Mouse (Mus musculus): ENCODE measurements at regions not wholly inside any gene's neighbourhood (a gene's known extent, or its start where the extent isn't known, plus 50 kb on each side); places are given as distances from the start of the nearest gene placed in this dataset.
A peak's percentile ranks its signal among the peaks of the same experiment; 100 is the strongest.

GRCm38 (mm10) chr12:95937705-95938104 lies 245.7 kb downstream of the Flrt2 start:
- peak; percentile 32 for DNase-seq (ENCODE audit: low read depth)
- TF ChIP-seq POLR2A (IDR thresholded peaks at IDR 0.05; ENCODE audit: borderline replicate concordance, extremely low read depth, insufficient read depth, insufficient read length, poor library complexity, severe bottlenecking) (no peak), CTCF (IDR thresholded peaks at IDR 0.05; ENCODE audit: borderline replicate concordance, extremely low read depth, insufficient read depth, insufficient read length) (no peak)

GRCm38 (mm10) chr12:95940465-95941012 lies 248.5 kb downstream of the Flrt2 start:
- DNase-seq (ENCODE audit: low read depth): peak; percentile 24
- TF ChIP-seq CTCF (IDR thresholded peaks at IDR 0.05; ENCODE audit: borderline replicate concordance, extremely low read depth, insufficient read depth, insufficient read length): no peak
- no peak for TF ChIP-seq POLR2A (IDR thresholded peaks at IDR 0.05; ENCODE audit: borderline replicate concordance, extremely low read depth, insufficient read depth, insufficient read length, poor library complexity, severe bottlenecking)

GRCm38 (mm10) chr12:95959786-95960504 lies 267.9 kb downstream of the Flrt2 start:
- peak; percentile 55 for DNase-seq (ENCODE audit: low read depth)

GRCm38 (mm10) chr12:95960505-95960871 lies 268.5 kb downstream of the Flrt2 start:
- DNase-seq (ENCODE audit: low read depth): peak; percentile 95
- TF ChIP-seq POLR2A (IDR thresholded peaks at IDR 0.05; ENCODE audit: borderline replicate concordance, extremely low read depth, insufficient read depth, insufficient read length, poor library complexity, severe bottlenecking) (no peak), CTCF (IDR thresholded peaks at IDR 0.05; ENCODE audit: borderline replicate concordance, extremely low read depth, insufficient read depth, insufficient read length) (no peak)

More at GRCm38 (mm10) chr12:95959786-95960504, 267.9 kb downstream of the Flrt2 start:
- TF ChIP-seq POLR2A (IDR thresholded peaks at IDR 0.05; ENCODE audit: borderline replicate concordance, extremely low read depth, insufficient read depth, insufficient read length, poor library complexity, severe bottlenecking) (no peak), CTCF (IDR thresholded peaks at IDR 0.05; ENCODE audit: borderline replicate concordance, extremely low read depth, insufficient read depth, insufficient read length) (no peak)

GRCm38 (mm10) chr12:95962817-95963216 lies 270.8 kb downstream of the Flrt2 start:
- no peak for TF ChIP-seq CTCF (IDR thresholded peaks at IDR 0.05; ENCODE audit: borderline replicate concordance, extremely low read depth, insufficient read depth, insufficient read length)
- DNase-seq (ENCODE audit: low read depth): no peak

GRCm38 (mm10) chr12:95988669-95989288 lies 296.8 kb downstream of the Flrt2 start:
- TF ChIP-seq CTCF (IDR thresholded peaks at IDR 0.05; ENCODE audit: borderline replicate concordance, extremely low read depth, insufficient read depth, insufficient read length) (no peak), POLR2A (IDR thresholded peaks at IDR 0.05; ENCODE audit: borderline replicate concordance, extremely low read depth, insufficient read depth, insufficient read length, poor library complexity, severe bottlenecking) (no peak)
- no peak for DNase-seq (ENCODE audit: low read depth)

GRCm38 (mm10) chr12:95994963-95995362 lies 302.9 kb downstream of the Flrt2 start:
- TF ChIP-seq CTCF (IDR thresholded peaks at IDR 0.05; ENCODE audit: borderline replicate concordance, extremely low read depth, insufficient read depth, insufficient read length) (no peak), POLR2A (IDR thresholded peaks at IDR 0.05; ENCODE audit: borderline replicate concordance, extremely low read depth, insufficient read depth, insufficient read length, poor library complexity, severe bottlenecking) (no peak)
- DNase-seq (ENCODE audit: low read depth): no peak

GRCm38 (mm10) chr12:96030180-96030579 lies 338.2 kb downstream of the Flrt2 start:
- no peak for DNase-seq (ENCODE audit: low read depth)
- TF ChIP-seq CTCF (IDR thresholded peaks at IDR 0.05; ENCODE audit: borderline replicate concordance, extremely low read depth, insufficient read depth, insufficient read length): no peak
- no peak for TF ChIP-seq POLR2A (IDR thresholded peaks at IDR 0.05; ENCODE audit: borderline replicate concordance, extremely low read depth, insufficient read depth, insufficient read length, poor library complexity, severe bottlenecking)

- TF ChIP-seq CTCF (IDR thresholded peaks at IDR 0.05; ENCODE audit: borderline replicate concordance, extremely low read depth, insufficient read depth, insufficient read length): no peak
- no peak for TF ChIP-seq POLR2A (IDR thresholded peaks at IDR 0.05; ENCODE audit: borderline replicate concordance, extremely low read depth, insufficient read depth, insufficient read length, poor library complexity, severe bottlenecking)
- peak; percentile 50 for DNase-seq (ENCODE audit: low read depth)
Observed at GRCm38 (mm10) chr12:96075365-96075764, 383.3 kb downstream of the Flrt2 start.

- TF ChIP-seq CTCF (IDR thresholded peaks at IDR 0.05; ENCODE audit: borderline replicate concordance, extremely low read depth, insufficient read depth, insufficient read length): no peak
- no peak for TF ChIP-seq POLR2A (IDR thresholded peaks at IDR 0.05; ENCODE audit: borderline replicate concordance, extremely low read depth, insufficient read depth, insufficient read length, poor library complexity, severe bottlenecking)
- DNase-seq (ENCODE audit: low read depth): no peak
Observed at GRCm38 (mm10) chr12:96090995-96091394, 399.0 kb downstream of the Flrt2 start.

GRCm38 (mm10) chr12:96106254-96106653 lies 414.2 kb downstream of the Flrt2 start:
- TF ChIP-seq POLR2A (IDR thresholded peaks at IDR 0.05; ENCODE audit: borderline replicate concordance, extremely low read depth, insufficient read depth, insufficient read length, poor library complexity, severe bottlenecking): no peak
- no peak for DNase-seq (ENCODE audit: low read depth)

Data from brain, embryonic 14.5 days (tissue).